Mouse (Mus musculus): ENCODE measurements around the gene Gnb1. TPM values are rescaled to one million over a fixed set of nuclear protein-coding genes. Genes with fewer than 3 reads are reported as not detected.
A peak's percentile ranks its signal among the peaks of the same experiment; 100 is the strongest.

The Gnb1 gene
- polyA plus RNA-seq, 1 experiment: 512 TPM

DNA sequence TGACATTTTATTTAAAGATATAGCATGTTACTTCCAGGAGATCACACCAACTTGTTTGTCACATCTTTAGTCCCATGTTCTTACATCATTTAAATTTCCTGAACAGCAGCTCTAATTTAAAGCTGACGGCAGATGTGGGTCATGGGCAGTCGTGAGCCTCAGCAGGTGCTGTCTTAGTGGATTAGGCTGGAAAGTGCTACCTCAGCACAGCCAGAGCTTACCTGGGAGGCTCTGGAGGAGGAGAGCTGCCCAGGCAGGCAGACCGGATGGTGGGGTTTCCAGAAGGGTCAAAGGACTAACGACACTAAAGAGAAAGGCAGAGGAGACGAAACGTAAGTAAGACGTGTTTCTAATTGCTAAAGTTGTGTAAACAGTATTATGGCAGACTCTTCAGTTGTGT, 31.2 kb downstream of the Gnb1 start:
- Histone ChIP-seq H3K4me3 (replicated peaks; ENCODE audit: insufficient read depth, low read depth, low read length) (no peak overlapping the region), H3K27ac (ENCODE audit: insufficient read depth, low read length) (no peak overlapping the region), H3K4me1 (ENCODE audit: control insufficient read depth, insufficient read depth, low read length) (0 out of 2 replicates have a peak, but pooled peaks cover 2% of the 10 kb centered on the region), H3K27me3 (ENCODE audit: control insufficient read depth, insufficient read depth, low read length) (no peaks in the 10 kb centered on the region)
- DNase-seq: no peak
- WGBS: 66% methylated on average over 7 of the region's 7 CpGs
- TF ChIP-seq POLR2A (IDR thresholded peaks at IDR 0.05; ENCODE audit: borderline replicate concordance, insufficient read depth, low read length) (no peak), CTCF (IDR thresholded peaks at IDR 0.05; ENCODE audit: borderline replicate concordance, insufficient read depth, low read depth, low read length) (no peak)

DNA sequence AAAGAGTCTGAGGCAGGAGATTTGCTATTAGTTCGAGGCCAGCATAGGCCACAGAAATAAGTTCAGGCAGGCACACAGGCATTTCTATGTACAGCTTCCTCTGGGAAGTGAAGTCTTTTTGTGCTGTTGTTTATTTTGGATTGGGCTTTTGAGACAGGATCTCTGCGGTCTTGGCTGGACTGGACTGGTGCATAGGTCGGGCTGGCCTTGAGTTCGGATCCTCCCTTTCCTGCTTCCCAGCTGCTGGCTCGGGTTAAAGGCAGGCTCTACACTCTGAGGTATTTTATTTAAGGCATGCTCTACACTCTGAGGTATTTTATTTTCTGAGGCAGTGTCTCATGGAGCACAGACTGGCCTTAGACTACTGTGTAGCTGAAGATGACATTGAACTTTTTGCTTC, 34.6 kb downstream of the Gnb1 start:
- Histone ChIP-seq H3K27me3 (ENCODE audit: control insufficient read depth, insufficient read depth, low read length) (no peaks in the 10 kb centered on the region), H3K27ac (ENCODE audit: insufficient read depth, low read length) (no peak overlapping the region), H3K4me3 (replicated peaks; ENCODE audit: insufficient read depth, low read depth, low read length) (no peak overlapping the region), H3K4me1 (ENCODE audit: control insufficient read depth, insufficient read depth, low read length) (0 out of 2 replicates have a peak, but pooled peaks cover 2% of the 10 kb centered on the region)
- DNase-seq: no peak
- TF ChIP-seq CTCF (IDR thresholded peaks at IDR 0.05; ENCODE audit: borderline replicate concordance, insufficient read depth, low read depth, low read length) (no peak), POLR2A (IDR thresholded peaks at IDR 0.05; ENCODE audit: borderline replicate concordance, insufficient read depth, low read length) (no peak)
- 87% methylated on average over 5 of the region's 5 CpGs for whole genome bisulfite sequencing

DNA sequence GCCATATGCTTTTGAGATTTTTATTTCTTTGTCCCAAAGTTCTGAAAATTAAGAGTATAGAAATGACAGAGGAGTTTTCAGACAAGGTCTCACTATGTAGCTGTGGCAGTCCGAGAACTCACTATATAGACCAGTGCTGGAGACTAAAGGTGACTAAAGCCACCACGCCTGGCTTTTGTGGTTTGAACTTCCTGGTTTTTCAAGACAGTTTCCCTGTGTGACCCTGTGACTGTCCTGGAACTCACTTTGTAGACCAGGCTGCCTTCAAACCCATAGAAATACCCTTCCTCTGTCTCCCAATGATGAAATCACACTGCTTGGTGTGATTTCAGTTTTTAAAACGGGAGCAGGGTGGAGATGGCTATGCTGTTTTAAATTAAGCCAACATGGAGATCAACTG, 38.1 kb downstream of the Gnb1 start:
- DNase-seq: no peak
- H3K4me3 ChIP-seq (replicated peaks; ENCODE audit: insufficient read depth, low read depth, low read length): no peak overlapping the region
- H3K27me3 ChIP-seq (ENCODE audit: control insufficient read depth, insufficient read depth, low read length): no peaks in the 10 kb centered on the region
- H3K27ac ChIP-seq (ENCODE audit: insufficient read depth, low read length): no peak overlapping the region
- no peak for TF ChIP-seq POLR2A (IDR thresholded peaks at IDR 0.05; ENCODE audit: borderline replicate concordance, insufficient read depth, low read length)
- TF ChIP-seq CTCF (IDR thresholded peaks at IDR 0.05; ENCODE audit: borderline replicate concordance, insufficient read depth, low read depth, low read length): no peak
- H3K4me1 ChIP-seq (ENCODE audit: control insufficient read depth, insufficient read depth, low read length): no peaks in the 10 kb centered on the region
- WGBS: 87% methylated on average over 3 of the region's 3 CpGs

- whole genome bisulfite sequencing: 85% methylated on average over 7 of the region's 7 CpGs
- Histone ChIP-seq H3K4me1 (ENCODE audit: control insufficient read depth, insufficient read depth, low read length) (peaks cover 26% of the 10 kb centered on the region), H3K27ac (ENCODE audit: insufficient read depth, low read length) (no peak overlapping the region), H3K4me3 (replicated peaks; ENCODE audit: insufficient read depth, low read depth, low read length) (no peak overlapping the region), H3K27me3 (ENCODE audit: control insufficient read depth, insufficient read depth, low read length) (no peaks in the 10 kb centered on the region)
- DNase-seq: no peak
- no peak for TF ChIP-seq CTCF (IDR thresholded peaks at IDR 0.05; ENCODE audit: borderline replicate concordance, insufficient read depth, low read depth, low read length)
- TF ChIP-seq POLR2A (IDR thresholded peaks at IDR 0.05; ENCODE audit: borderline replicate concordance, insufficient read depth, low read length): no peak
These were observed 58.8 kb downstream of the Gnb1 start for GRCm38 (mm10) chr4:155549993-155550392.

DNA sequence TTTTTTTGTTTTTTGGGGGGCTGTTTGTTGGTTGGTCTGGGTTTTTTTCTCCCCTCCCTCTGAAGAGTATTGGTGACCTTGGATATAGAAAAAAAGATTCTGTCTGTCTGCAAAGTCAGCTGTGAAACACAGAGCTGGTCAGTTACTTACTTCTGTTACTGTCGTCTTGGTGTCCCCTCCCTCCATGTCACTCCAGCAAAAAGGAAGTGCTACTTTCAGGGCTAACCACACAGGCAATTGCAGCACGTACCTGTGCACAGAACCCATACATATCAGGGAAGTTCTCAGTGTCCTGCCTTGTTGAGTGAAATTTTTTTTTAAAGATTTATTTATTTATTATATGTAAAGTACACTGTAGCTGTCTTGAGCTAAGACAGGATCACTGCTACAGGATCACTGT, 59.3 kb downstream of the Gnb1 start:
- Histone ChIP-seq H3K27ac (ENCODE audit: insufficient read depth, low read length) (no peak overlapping the region), H3K27me3 (ENCODE audit: control insufficient read depth, insufficient read depth, low read length) (no peaks in the 10 kb centered on the region), H3K4me1 (ENCODE audit: control insufficient read depth, insufficient read depth, low read length) (peaks cover 27% of the 10 kb centered on the region), H3K4me3 (replicated peaks; ENCODE audit: insufficient read depth, low read depth, low read length) (no peak overlapping the region)
- 89% methylated on average over 2 of the region's 2 CpGs for WGBS
- DNase-seq: no peak
- TF ChIP-seq CTCF (IDR thresholded peaks at IDR 0.05; ENCODE audit: borderline replicate concordance, insufficient read depth, low read depth, low read length) (no peak), POLR2A (IDR thresholded peaks at IDR 0.05; ENCODE audit: borderline replicate concordance, insufficient read depth, low read length) (no peak)

GRCm38 (mm10) chr4:155551073-155551472, 59.9 kb downstream of the Gnb1 start:
- WGBS: 68% methylated on average over 4 of the region's 4 CpGs
- no peak for DNase-seq
- peak overlapping the region; percentile 48 for H3K27ac ChIP-seq (ENCODE audit: insufficient read depth, low read length)

DNA sequence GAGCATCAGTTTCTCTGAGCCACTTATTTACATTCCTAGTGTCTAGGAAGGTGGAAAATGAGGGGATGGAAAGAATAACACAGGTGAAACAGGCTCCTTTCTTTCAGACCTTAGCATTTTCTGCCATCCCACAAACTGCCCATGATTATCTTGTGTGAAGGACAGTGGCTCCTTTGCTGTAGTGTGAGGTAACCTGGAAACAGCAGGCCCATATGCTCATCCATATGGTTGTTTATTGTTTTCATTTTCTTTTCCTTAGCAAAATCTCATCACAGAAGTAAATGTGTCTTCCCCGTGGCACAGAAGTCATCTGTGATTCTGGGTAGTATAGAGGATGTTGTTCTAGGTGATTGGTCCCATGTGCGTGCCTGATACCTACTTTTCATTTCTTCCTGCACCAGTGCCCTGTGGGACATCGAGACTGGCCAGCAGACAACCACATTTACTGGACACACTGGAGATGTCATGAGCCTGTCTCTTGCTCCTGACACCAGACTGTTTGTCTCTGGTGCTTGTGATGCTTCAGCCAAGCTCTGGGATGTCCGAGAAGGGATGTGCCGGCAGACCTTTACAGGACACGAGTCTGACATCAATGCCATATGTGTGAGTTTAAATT, 61.9 kb downstream of the Gnb1 start:
- no peak for TF ChIP-seq CTCF (IDR thresholded peaks at IDR 0.05; ENCODE audit: borderline replicate concordance, insufficient read depth, low read depth, low read length)
- no peaks in the 10 kb centered on the region for H3K27me3 ChIP-seq (ENCODE audit: control insufficient read depth, insufficient read depth, low read length)
- DNase-seq: peak; percentile 64 to 74
- 13% methylated on average over 6 of the region's 6 CpGs for WGBS
- no peak overlapping the region for H3K4me3 ChIP-seq (replicated peaks; ENCODE audit: insufficient read depth, low read depth, low read length)
- peak overlapping the region; percentile 87 for H3K27ac ChIP-seq (ENCODE audit: insufficient read depth, low read length)
- peaks cover 27% of the 10 kb centered on the region for H3K4me1 ChIP-seq (ENCODE audit: control insufficient read depth, insufficient read depth, low read length)

More at GRCm38 (mm10) chr4:155551073-155551472, 59.9 kb downstream of the Gnb1 start:
- TF ChIP-seq POLR2A (IDR thresholded peaks at IDR 0.05; ENCODE audit: borderline replicate concordance, insufficient read depth, low read length) (no peak), CTCF (IDR thresholded peaks at IDR 0.05; ENCODE audit: borderline replicate concordance, insufficient read depth, low read depth, low read length) (no peak)
- H3K4me3 ChIP-seq (replicated peaks; ENCODE audit: insufficient read depth, low read depth, low read length): no peak overlapping the region
- no peaks in the 10 kb centered on the region for H3K27me3 ChIP-seq (ENCODE audit: control insufficient read depth, insufficient read depth, low read length)
- H3K4me1 ChIP-seq (ENCODE audit: control insufficient read depth, insufficient read depth, low read length): peaks cover 27% of the 10 kb centered on the region

DNA sequence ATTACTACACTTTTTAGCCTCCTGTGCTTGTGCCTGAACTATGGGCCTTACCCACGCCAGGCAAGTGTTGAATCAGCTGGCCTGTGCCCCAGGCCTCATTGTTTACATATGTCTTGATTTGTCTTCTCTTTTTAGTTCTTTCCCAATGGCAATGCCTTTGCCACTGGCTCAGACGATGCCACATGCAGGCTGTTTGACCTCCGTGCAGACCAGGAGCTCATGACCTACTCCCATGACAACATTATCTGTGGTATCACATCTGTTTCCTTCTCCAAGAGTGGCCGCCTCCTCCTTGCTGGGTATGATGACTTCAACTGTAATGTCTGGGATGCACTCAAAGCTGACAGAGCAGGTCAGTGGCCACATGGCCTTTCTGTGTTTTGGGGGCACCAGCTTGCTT, 63.7 kb downstream of the Gnb1 start:
- H3K4me1 ChIP-seq (ENCODE audit: control insufficient read depth, insufficient read depth, low read length): peaks cover 27% of the 10 kb centered on the region
- WGBS: 80% methylated on average over 4 of the region's 4 CpGs
- no peaks in the 10 kb centered on the region for H3K27me3 ChIP-seq (ENCODE audit: control insufficient read depth, insufficient read depth, low read length)
- TF ChIP-seq CTCF (IDR thresholded peaks at IDR 0.05; ENCODE audit: borderline replicate concordance, insufficient read depth, low read depth, low read length): no peak
- TF ChIP-seq POLR2A (IDR thresholded peaks at IDR 0.05; ENCODE audit: borderline replicate concordance, insufficient read depth, low read length): no peak
- no peak overlapping the region for H3K4me3 ChIP-seq (replicated peaks; ENCODE audit: insufficient read depth, low read depth, low read length)
- peak overlapping the region; percentile 72 for H3K27ac ChIP-seq (ENCODE audit: insufficient read depth, low read length)
- no peak for DNase-seq

Data from cerebellum, adult 2 months (tissue).